Mouse (Mus musculus) retina, postnatal 7 days (tissue): ENCODE results near the gene Olfr385.
"Not testable (repeated sequence)": the region's sequence is repeated elsewhere in the genome, so short reads cannot be mapped to it uniquely, and the experiment has no call there.

Experiments
- DNase-seq: peaks from one replicate; pipeline ENCODE4 v3.0.0-alpha.2; 2012; ENCODE audit warnings: low read depth, low spot score

The Olfr385 gene

DNA sequence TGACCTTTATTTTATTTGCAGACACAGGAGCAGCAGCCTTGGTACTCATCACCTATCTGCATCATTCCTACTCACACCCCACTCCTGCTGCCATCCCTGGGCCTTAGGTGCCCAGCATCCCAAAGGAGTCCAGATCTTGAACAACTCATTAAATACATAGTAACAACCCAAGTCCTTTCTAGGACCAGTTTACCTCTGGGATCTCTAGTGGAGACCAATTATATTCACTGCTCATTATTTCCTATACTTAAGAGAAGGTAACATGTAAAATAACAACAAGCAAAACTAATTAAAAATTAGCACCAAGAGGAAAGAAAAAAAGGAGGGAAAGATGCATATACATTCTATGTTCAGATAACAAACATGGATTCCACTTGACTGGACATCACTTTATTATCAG lies at the start of gene Olfr385:
TSS of gene Olfr385 (minus strand) at position 101 of the 400 bp plus-strand sequence.
- no peak for DNase-seq

- DNase-seq: no peak
Observed at GRCm38 (mm10) chr11:73598294-73598693, 5.5 kb upstream of the Olfr385 start, which contains the start of gene Olfr384. Gene Olfr384, plus strand, starts transcription at chr11:73598594.

- not testable (repeated sequence) for DNase-seq
Observed at GRCm38 (mm10) chr11:73583188-73583587, 9.6 kb downstream of the Olfr385 start.

DNA sequence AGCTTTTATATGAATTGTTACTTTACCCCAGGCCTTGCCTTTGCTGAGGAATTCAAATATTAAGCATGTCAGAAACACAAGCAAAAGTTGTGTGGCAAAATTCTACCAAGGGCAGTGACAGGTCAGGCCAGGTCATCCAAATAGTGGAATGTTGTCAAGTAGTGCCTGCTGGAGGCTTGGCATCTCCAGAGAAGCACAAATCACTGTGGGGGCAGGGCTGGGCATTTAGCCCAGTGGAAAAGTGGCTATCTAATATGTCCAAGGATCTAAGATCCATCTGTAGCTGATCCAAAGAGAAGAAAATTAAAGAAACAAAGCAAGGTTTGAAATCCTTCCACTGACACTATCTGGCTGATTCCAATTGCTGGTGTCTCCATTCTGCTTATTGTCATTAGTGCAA lies 12.9 kb downstream of the Olfr385 start:
- no peak for DNase-seq
